8 mouse cellular contexts compared by ENCODE assay signal in genomic region chr19:21943407-21943806, GRCm38 (mm10).
DNase-seq lines count a peak whose midpoint lies in the region; ATAC-seq and TF ChIP-seq lines count a peak whose summit lies in the region.

No protein-coding gene starts in this region.

- H3K27ac ChIP-seq in midbrain, postnatal 0 days (ENCODE audit: low read depth, low read length), result no peak overlapping the region
- no peak overlapping the region for H3K27ac ChIP-seq in midbrain, embryonic 15.5 days
- H3K27ac ChIP-seq in heart, embryonic 15.5 days, result peak overlapping the region; percentile 66; the same call in 1 of the 2 replicates
- no peak overlapping the region for H3K27ac ChIP-seq in midbrain, embryonic 16.5 days (ENCODE audit: low read length)

- ATAC-seq in midbrain, postnatal 0 days (ENCODE audit: low FRiP score), result no peak
- ATAC-seq in midbrain, embryonic 15.5 days (replicated peaks), result no peak
- peak; percentile 59; the same call in 1 of the 2 replicates for ATAC-seq in heart, embryonic 15.5 days (replicated peaks; ENCODE audit: insufficient number of reproducible peaks, insufficient read depth, low FRiP score, low read depth)
- no peak for ATAC-seq in megakaryocyte-erythroid progenitor cell, adult 5-6 weeks (replicated peaks; ENCODE audit: low FRiP score, low TSS enrichment, poor library complexity, severe bottlenecking)
- no peak for ATAC-seq in midbrain, embryonic 16.5 days

- DNase-seq in midbrain, postnatal 0 days (ENCODE audit: low spot score), result no peak
- peak; percentile 58 for DNase-seq in adrenal gland, postnatal 10 days
- DNase-seq in lung, postnatal 4 days, result peak; percentile 61 to 62
- DNase-seq in thymus, postnatal 36 days, result no peak

- H3K9me3 ChIP-seq in midbrain, postnatal 0 days (ENCODE audit: low read length), result no peaks in the 10 kb centered on the region
- no peaks in the 10 kb centered on the region for H3K9me3 ChIP-seq in midbrain, embryonic 15.5 days
- no peaks in the 10 kb centered on the region for H3K9me3 ChIP-seq in heart, embryonic 15.5 days (replicated peaks)
- no peaks in the 10 kb centered on the region for H3K9me3 ChIP-seq in midbrain, embryonic 16.5 days (replicated peaks; ENCODE audit: control insufficient read depth, low read length, poor library complexity, severe bottlenecking)

- H3K36me3 ChIP-seq in midbrain, postnatal 0 days (ENCODE audit: insufficient read depth, low read length), result no peaks in the 10 kb centered on the region
- H3K36me3 ChIP-seq in midbrain, embryonic 15.5 days (replicated peaks), result no peaks in the 10 kb centered on the region
- H3K36me3 ChIP-seq in heart, embryonic 15.5 days, result no peaks in the 10 kb centered on the region
- H3K36me3 ChIP-seq in midbrain, embryonic 16.5 days (ENCODE audit: control insufficient read depth, insufficient read depth, low read length), result no peaks in the 10 kb centered on the region

- peak; percentile 36 for TF ChIP-seq CTCF in midbrain, postnatal 0 days (IDR thresholded peaks at IDR 0.05)

- H3K27me3 ChIP-seq in midbrain, postnatal 0 days (ENCODE audit: insufficient read depth, low read length), result no peaks in the 10 kb centered on the region
- H3K27me3 ChIP-seq in midbrain, embryonic 15.5 days (replicated peaks), result no peaks in the 10 kb centered on the region
- no peaks in the 10 kb centered on the region for H3K27me3 ChIP-seq in heart, embryonic 15.5 days
- H3K27me3 ChIP-seq in midbrain, embryonic 16.5 days (ENCODE audit: control insufficient read depth, insufficient read depth, low read depth, low read length), result no peaks in the 10 kb centered on the region

- H3K4me2 ChIP-seq in midbrain, postnatal 0 days (ENCODE audit: low read depth, low read length, poor library complexity, severe bottlenecking), result no peak overlapping the region
- no peak overlapping the region for H3K4me2 ChIP-seq in midbrain, embryonic 15.5 days
- no peak overlapping the region for H3K4me2 ChIP-seq in heart, embryonic 15.5 days
- no peak overlapping the region for H3K4me2 ChIP-seq in midbrain, embryonic 16.5 days (ENCODE audit: low read length)

- H3K4me1 ChIP-seq in midbrain, postnatal 0 days (ENCODE audit: insufficient read depth, low read length), result no peaks in the 10 kb centered on the region
- H3K4me1 ChIP-seq in midbrain, embryonic 15.5 days, result no peaks in the 10 kb centered on the region
- H3K4me1 ChIP-seq in heart, embryonic 15.5 days (replicated peaks), result 0 out of 2 replicates have a peak, but pooled peaks cover 2% of the 10 kb centered on the region
- H3K4me1 ChIP-seq in midbrain, embryonic 16.5 days (ENCODE audit: control insufficient read depth, insufficient read depth, low read length), result no peaks in the 10 kb centered on the region

- no peak overlapping the region for H3K4me3 ChIP-seq in midbrain, postnatal 0 days (ENCODE audit: low read depth, low read length)
- no peak overlapping the region for H3K4me3 ChIP-seq in midbrain, embryonic 15.5 days
- no peak overlapping the region for H3K4me3 ChIP-seq in heart, embryonic 15.5 days
- H3K4me3 ChIP-seq in midbrain, embryonic 16.5 days (ENCODE audit: low read depth, low read length), result no peak overlapping the region

- WGBS in midbrain, postnatal 0 days, result 63% methylated on average over 4 of the region's 4 CpGs
- WGBS in midbrain, embryonic 15.5 days, result 65% methylated on average over 4 of the region's 4 CpGs
- WGBS in heart, embryonic 15.5 days, result 34% methylated on average over 4 of the region's 4 CpGs
- WGBS in midbrain, embryonic 16.5 days, result 59% methylated on average over 4 of the region's 4 CpGs

- H3K9ac ChIP-seq in midbrain, postnatal 0 days (replicated peaks; ENCODE audit: low read length, poor library complexity, severe bottlenecking), result no peak overlapping the region
- no peak overlapping the region for H3K9ac ChIP-seq in midbrain, embryonic 15.5 days
- no peak overlapping the region for H3K9ac ChIP-seq in heart, embryonic 15.5 days
- H3K9ac ChIP-seq in midbrain, embryonic 16.5 days (ENCODE audit: low read depth, low read length), result no peak overlapping the region

Comparison
In these comparisons a context has a peak if more than half of its experiments do, and no peak if none do; other contexts are left out.
1. DNase-seq: peak in adrenal gland, postnatal 10 days (single experiment) and lung, postnatal 4 days (2 of 2); none in midbrain, postnatal 0 days (single experiment) and thymus, postnatal 36 days (0 of 2).